Mouse (Mus musculus) olfactory bulb, adult 2 months (tissue): ENCODE results near the gene Pitpnb.

Source experiments
- CTCF ChIP-seq: fragments of 200-500 bp; IDR thresholded peaks from 2 replicates; pipeline ENCODE4 v1.5.1; 2012; ENCODE audit warnings: low read depth, mild to moderate bottlenecking, low read length, moderate library complexity; ENCODE audit not compliant: insufficient read depth
- POLR2A ChIP-seq: fragments of 200-500 bp; IDR thresholded peaks from 2 replicates; pipeline ENCODE4 v1.6.1; 2012; ENCODE audit warnings: mild to moderate bottlenecking, low read depth, low read length, moderate library complexity; ENCODE audit not compliant: insufficient read depth

GRCm38 (mm10) chr5:111436260-111436659 is 105.7 kb downstream of the Pitpnb start:
- no peak for TF ChIP-seq POLR2A
- TF ChIP-seq CTCF = no peak
